Mouse (Mus musculus) midbrain, embryonic 14.5 days (tissue): ENCODE measurements at regions not wholly inside any gene's neighbourhood (a gene's known extent, or its start where the extent isn't known, plus 50 kb on each side); places are given as distances from the start of the nearest gene placed in this dataset.

Source experiments
- ATAC-seq: fragments of 200-750 bp; cut with Nextera tagmentation; 2 replicates; pipeline ENCODE4 v1.8.0; 2017; ENCODE audit warnings: moderate number of reproducible peaks, moderate library complexity; ENCODE audit not compliant: low FRiP score, low TSS enrichment
- DNase-seq: peaks from one replicate; pipeline ENCODE4 v3.0.0-alpha.2; 2015
- H3K27ac ChIP-seq: fragments of 300-500 bp; sonication (generic); replicated peaks from 2 replicates; pipeline ENCODE4 v1.5.1; 2014; ENCODE audit warnings: mild to moderate bottlenecking, low read depth, low read length, moderate library complexity
- H3K27me3 ChIP-seq: fragments of 300-500 bp; sonication (generic); 2 replicates; pipeline ENCODE4 v1.6.1; 2014; ENCODE audit warnings: low read length, control low read depth, mixed read lengths; ENCODE audit not compliant: control insufficient read depth, insufficient read depth
- H3K36me3 ChIP-seq: fragments of 300-500 bp; sonication (generic); 2 replicates; pipeline ENCODE4 v1.6.1; 2014; ENCODE audit warnings: low read length, control low read depth; ENCODE audit not compliant: control insufficient read depth, insufficient read depth
- H3K4me1 ChIP-seq: fragments of 300-500 bp; sonication (generic); 2 replicates; pipeline ENCODE4 v1.6.1; 2014; ENCODE audit warnings: mild to moderate bottlenecking, antibody characterized with exemption, low read length, control low read depth; ENCODE audit not compliant: control insufficient read depth, insufficient read depth
- H3K4me2 ChIP-seq: fragments of 300-500 bp; sonication (generic); 2 replicates; pipeline ENCODE4 v1.6.1; 2014; ENCODE audit warnings: mild to moderate bottlenecking, low read length, moderate library complexity
- H3K4me3 ChIP-seq: fragments of 300-500 bp; sonication (generic); replicated peaks from 2 replicates; pipeline ENCODE4 v1.5.1; 2014; ENCODE audit warnings: low read depth, low read length
- H3K9ac ChIP-seq: fragments of 300-500 bp; sonication (generic); replicated peaks from 2 replicates; pipeline ENCODE4 v1.6.1; 2014; ENCODE audit warnings: mild to moderate bottlenecking, low read length, moderate library complexity
- H3K9me3 ChIP-seq: fragments of 300-500 bp; sonication (generic); 2 replicates; pipeline ENCODE4 v1.6.1; 2016; ENCODE audit warnings: low read length, control low read depth, mixed read lengths; ENCODE audit not compliant: control insufficient read depth
- WGBS: fragments of 180-500 bp; shearing (Covaris S2); extraction: QIAGEN DNeasy Blood & Tissue Kit; methylation state at CpG from one replicate; pipeline ENCODE4 v1.1.7; 2014; 5-methylcytosine and 5-hydroxymethylcytosine counted together

DNA sequence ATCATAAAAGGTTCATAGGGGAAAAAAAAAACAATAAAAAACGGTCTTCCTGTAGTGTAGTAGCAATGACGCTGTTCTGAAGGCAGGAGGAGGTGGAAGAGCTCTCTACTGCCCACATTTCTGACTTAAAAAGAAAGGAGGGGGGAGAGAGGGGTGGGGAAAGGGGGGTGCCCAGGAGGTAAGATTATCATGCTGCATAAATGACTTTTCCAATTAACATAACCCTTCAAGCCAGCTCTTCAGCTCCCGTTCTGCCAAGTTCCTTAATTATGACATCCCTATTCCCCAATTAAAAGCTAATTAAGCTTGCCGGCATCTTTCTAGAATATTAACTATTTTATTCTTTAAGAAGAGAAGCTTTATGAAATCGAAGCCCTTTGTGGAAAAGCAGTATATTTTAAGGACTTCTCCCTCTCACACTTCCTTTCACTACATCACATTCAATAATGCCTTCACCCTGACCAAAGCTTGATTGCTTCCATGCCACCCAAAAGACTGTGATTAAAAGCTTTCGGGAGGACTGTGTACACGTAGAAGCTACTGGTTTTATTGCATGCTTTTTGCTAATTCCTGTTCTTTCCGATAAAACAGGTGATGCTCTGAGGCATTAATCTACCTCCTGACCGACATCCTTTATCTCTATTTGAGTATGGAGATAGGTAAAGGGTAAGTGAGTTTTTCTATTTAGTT lies 83.5 kb upstream of the Cop1 start:
- Histone ChIP-seq H3K4me2 (0 out of 2 replicates have a peak overlapping the region, but pooled peaks have one; percentile 34), H3K9me3 (no peaks in the 10 kb centered on the region), H3K9ac (no peak overlapping the region), H3K27me3 (no peaks in the 10 kb centered on the region), H3K27ac (peak overlapping the region; percentile 65; the same call in 1 of the 2 replicates), H3K36me3 (no peaks in the 10 kb centered on the region), H3K4me1 (no peaks in the 10 kb centered on the region), H3K4me3 (no peak overlapping the region)
- peak; percentile 69 for DNase-seq
- peak; percentile 79 for ATAC-seq
- WGBS = 48% methylated on average over 9 of the region's 9 CpGs

DNA sequence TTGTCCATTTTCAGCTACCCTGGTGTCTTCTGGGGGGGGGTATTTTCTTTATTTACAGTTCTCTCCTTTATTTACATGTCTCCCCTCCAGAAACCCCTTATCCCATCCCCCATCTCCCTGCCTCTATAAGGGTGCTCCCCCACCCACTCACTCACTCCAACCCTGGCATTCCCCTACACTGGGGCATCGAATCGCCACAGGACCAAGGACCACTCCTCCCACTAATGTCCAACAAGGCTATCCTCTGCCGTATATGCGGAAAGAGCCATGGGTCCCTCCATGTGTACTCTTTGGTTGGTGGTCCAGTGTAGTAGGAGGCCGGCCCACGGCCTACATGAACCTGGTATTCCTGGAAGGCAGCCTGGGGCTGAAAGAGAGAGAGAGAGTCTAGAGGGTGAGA lies 82.9 kb upstream of the Cop1 start:
- Histone ChIP-seq H3K36me3 (no peaks in the 10 kb centered on the region), H3K27ac (peak overlapping the region; percentile 65; the same call in 1 of the 2 replicates), H3K9ac (no peak overlapping the region), H3K9me3 (no peaks in the 10 kb centered on the region), H3K4me2 (no peak overlapping the region), H3K4me1 (no peaks in the 10 kb centered on the region), H3K27me3 (no peaks in the 10 kb centered on the region), H3K4me3 (no peak overlapping the region)
- 87% methylated on average over 6 of the region's 6 CpGs for WGBS
- ATAC-seq (peak; percentile 57; the same call in 1 of the 2 replicates), DNase-seq (no peak)

DNA sequence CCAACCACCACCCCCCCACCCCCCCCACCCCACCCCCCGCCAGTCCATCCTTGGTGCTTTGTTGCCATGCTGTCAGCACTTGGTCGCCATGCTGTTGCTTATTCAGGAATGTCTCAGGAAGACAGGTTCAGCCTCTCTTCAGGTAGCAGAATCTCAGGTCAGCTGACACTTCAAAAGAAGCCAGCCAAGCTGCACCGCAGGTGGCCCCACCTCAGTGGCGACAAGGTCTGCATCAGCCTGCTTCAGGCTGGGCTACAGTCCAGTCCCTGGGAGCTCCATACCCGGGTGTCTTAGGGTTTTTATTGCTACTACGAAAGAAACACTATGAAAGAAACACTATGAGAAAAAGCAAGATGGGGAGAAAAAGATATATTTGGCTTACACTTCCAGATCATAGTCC lies 82.4 kb upstream of the Cop1 start:
- no peaks in the 10 kb centered on the region for H3K4me1 ChIP-seq
- H3K4me2 ChIP-seq = no peak overlapping the region
- H3K4me3 ChIP-seq = no peak overlapping the region
- 53% methylated on average over 6 of the region's 6 CpGs for WGBS
- DNase-seq = no peak
- no peaks in the 10 kb centered on the region for H3K27me3 ChIP-seq
- ATAC-seq = no peak
- no peak overlapping the region for H3K9ac ChIP-seq
- H3K36me3 ChIP-seq = no peaks in the 10 kb centered on the region
- H3K27ac ChIP-seq = no peak overlapping the region
- no peaks in the 10 kb centered on the region for H3K9me3 ChIP-seq

DNA sequence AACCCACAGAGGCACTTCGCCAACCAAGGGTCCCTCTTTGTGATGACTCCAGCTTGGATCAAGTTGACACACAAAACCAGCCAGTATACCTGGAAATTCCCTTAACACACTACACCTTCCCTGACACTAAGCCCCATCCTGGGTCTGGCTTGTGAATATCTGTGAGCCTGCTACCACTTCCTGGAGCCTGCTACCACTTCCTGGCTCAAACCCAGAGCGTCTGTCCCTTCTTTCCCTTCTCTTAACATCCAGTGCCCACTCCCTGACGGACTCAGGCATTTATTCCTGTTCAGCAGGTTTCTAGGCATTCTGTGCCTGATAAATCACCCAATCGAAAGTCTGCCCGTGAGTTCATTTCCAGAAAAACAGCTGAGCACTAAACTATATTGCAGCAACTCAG lies 81.8 kb upstream of the Cop1 start:
- Histone ChIP-seq H3K27me3 (no peaks in the 10 kb centered on the region), H3K9ac (no peak overlapping the region), H3K4me2 (no peak overlapping the region), H3K36me3 (no peaks in the 10 kb centered on the region), H3K4me3 (no peak overlapping the region), H3K4me1 (no peaks in the 10 kb centered on the region), H3K9me3 (no peaks in the 10 kb centered on the region), H3K27ac (no peak overlapping the region)
- no peak for ATAC-seq
- 88% methylated on average over 5 of the region's 5 CpGs for WGBS
- DNase-seq = no peak

DNA sequence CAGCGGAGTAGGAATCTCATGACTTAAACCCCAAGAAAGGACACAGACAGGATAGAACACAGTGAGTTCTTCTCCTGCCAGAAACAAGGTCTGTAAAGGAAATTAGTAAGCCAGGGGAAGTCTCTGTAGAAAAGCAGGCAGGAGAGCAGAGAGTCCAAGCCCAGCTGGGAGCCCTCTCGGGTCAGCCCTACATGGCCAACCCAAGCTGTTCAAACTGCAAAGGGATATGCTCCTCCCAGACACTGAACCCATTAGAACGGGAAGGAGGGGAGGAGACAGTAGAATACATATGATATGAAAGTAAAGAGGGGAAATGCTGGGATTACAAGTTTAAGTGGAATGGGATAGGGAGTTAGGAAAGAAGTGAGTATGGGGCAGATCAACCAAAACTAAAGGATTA lies 75.7 kb upstream of the Cop1 start:
- Histone ChIP-seq H3K4me2 (no peak overlapping the region), H3K4me3 (no peak overlapping the region), H3K27ac (no peak overlapping the region), H3K9me3 (no peaks in the 10 kb centered on the region), H3K4me1 (no peaks in the 10 kb centered on the region), H3K27me3 (no peaks in the 10 kb centered on the region), H3K9ac (no peak overlapping the region), H3K36me3 (no peaks in the 10 kb centered on the region)
- DNase-seq = no peak
- WGBS = 75% methylated on average over 3 of the region's 3 CpGs
- no peak for ATAC-seq

DNA sequence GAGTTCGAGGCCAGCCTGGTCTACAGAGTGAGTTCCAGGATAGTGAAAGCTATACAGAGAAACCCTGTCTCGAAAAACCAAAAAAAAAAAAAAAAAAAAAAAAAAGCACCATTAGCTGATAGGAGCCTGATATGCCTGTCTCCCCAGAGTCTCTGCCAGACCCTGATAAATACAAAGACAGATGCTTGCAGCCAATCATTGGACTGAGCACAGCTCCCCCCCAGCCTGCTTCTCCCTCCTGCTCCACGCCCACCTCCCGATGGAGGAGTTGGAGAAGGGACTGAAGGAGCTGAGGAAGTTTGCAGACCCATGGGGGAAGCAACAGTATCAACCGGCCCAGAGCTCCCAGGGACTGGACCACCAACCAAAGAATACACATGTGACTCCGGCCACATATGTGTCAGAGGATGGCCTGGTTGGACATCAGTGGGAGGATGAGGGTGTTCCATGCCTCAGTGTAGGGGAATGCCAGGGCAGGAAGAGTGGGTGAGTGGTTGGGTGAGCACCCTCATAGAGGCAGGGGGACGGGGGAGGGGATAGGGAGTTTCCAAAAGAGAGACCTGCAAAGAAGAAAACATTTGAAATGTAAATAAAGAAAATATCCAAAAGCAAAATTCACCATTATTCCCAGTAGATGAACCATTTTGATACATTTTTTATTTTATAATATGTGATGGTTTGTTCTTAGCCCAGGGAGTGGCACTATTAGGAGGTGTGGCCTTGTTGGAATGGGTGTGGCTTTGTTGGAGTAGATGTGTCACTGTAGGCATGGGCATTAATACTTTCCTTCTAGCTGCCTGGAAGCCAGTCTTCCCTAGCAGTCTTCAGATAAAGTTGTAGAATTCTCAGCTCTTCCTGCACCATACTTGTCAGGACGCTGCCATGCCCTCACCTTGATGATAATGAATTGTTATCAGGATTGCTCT lies 71.8 kb upstream of the Cop1 start:
- Histone ChIP-seq H3K4me2 (no peak overlapping the region), H3K9ac (no peak overlapping the region)
- 85% methylated on average over 8 of the region's 8 CpGs for WGBS

DNA sequence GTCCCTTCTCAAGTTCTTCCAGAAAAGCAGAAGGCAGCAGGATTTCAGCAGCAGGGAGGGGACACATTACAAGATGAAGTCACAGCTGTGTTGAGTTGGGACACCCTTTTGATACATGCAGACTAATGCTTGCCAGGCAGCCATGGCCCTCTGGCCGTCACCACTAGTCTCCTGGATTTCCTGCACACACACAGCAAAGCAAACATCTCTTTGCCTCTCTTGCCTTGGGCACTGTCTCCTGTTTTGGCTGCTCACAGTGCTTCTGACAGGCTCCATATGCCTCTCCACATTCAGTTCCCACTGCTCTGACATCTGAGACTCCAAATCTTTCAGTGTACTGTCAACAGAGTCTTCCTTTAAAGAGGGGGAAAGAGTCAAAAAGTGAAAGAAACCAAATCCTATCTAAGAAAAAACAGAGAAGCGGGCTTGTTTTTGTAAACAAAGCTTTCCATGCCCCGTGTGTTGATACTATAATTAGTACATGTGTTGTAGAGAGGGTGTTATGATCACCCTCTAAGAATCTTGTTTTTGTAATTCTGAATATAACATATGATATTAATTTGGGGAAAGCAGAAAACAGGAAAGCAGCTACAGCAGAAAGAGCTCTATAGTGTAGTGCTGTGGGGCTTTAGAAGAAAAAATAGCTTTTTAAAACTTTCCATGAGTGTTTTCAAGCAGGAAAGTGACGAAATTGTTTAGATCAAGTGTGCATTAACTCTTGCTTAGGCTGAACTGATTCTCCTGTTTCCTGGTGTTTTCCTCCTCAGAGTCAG lies 68.8 kb upstream of the Cop1 start:
- Histone ChIP-seq H3K4me1 (no peaks in the 10 kb centered on the region), H3K9ac (no peak overlapping the region), H3K27ac (no peak overlapping the region), H3K4me3 (no peak overlapping the region), H3K9me3 (no peaks in the 10 kb centered on the region), H3K27me3 (no peaks in the 10 kb centered on the region), H3K36me3 (no peaks in the 10 kb centered on the region), H3K4me2 (no peak overlapping the region)
- ATAC-seq (no peak), DNase-seq (no peak)
- WGBS = 76% methylated on average over 4 of the region's 4 CpGs

More for the DNA sequence above, 71.8 kb upstream of the Cop1 start:
- Histone ChIP-seq H3K4me3 (no peak overlapping the region), H3K27ac (no peak overlapping the region), H3K36me3 (no peaks in the 10 kb centered on the region), H3K4me1 (no peaks in the 10 kb centered on the region), H3K27me3 (no peaks in the 10 kb centered on the region), H3K9me3 (no peaks in the 10 kb centered on the region)
- ATAC-seq = no peak
- no peak for DNase-seq

DNA sequence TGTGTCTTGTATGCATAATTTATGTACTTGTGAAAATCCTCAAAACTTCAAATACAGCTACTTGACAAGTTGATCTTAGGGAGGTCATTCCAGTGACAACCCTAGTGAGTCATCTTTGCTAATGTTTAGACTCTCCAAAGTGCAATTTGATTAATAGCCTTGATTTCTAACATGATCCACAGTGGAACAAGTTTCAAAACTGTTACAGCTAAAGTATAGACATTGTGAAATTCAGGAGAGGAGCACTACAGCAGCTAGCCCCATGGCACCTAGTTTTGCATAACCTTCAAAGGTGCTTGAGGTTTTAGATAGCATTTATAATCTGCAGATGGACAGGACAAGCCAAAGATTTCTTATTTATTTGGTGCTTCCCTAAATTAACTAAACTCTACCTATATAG lies 50.1 kb upstream of the Cop1 start:
- Histone ChIP-seq H3K4me1 (no peaks in the 10 kb centered on the region), H3K36me3 (no peaks in the 10 kb centered on the region), H3K27ac (no peak overlapping the region), H3K9me3 (no peaks in the 10 kb centered on the region), H3K4me3 (no peak overlapping the region), H3K27me3 (no peaks in the 10 kb centered on the region), H3K4me2 (no peak overlapping the region), H3K9ac (no peak overlapping the region)
- DNase-seq (no peak), ATAC-seq (no peak)
